Mouse (Mus musculus) liver, adult 2 months (tissue): ENCODE measurements around the gene Depdc7.

Source experiments
- CTCF ChIP-seq: fragments of 200-500 bp; IDR thresholded peaks from 2 replicates; pipeline ENCODE4 v1.5.1; 2011; ENCODE audit warnings: low read depth, low read length, control low read depth
- POLR2A ChIP-seq: fragments of 200-500 bp; IDR thresholded peaks from 2 replicates; pipeline ENCODE4 v1.6.1; 2011; ENCODE audit warnings: low read length, control low read depth; ENCODE audit not compliant: insufficient read depth; ENCODE audit errors: extremely low read depth

GRCm38 (mm10) chr2:104717827-104718226 is 24.9 kb downstream of the Depdc7 start:
- TF ChIP-seq POLR2A (no peak), CTCF (no peak)
